Mouse (Mus musculus): Measurements from ENCODE around the gene Lmntd1.

DNA sequence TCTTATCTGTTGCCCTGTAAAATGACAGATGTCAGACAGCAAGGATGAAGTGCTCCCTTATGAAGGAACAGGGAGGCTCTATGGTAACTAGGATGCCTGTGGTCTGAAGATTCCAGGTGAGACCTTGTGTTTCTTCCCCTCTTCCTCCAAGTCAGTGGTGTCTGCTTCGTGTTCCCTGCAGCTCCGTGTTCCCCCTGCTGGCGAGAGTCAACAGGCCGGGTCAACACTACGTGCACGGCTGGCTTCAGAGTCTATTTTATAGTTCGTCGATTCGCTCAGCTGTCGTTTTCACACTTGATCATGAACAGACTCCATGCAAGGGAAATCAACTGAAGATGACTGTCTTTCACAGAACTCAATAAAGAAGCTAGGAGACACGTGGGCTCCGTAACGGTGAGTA, 171.3 kb downstream of the Lmntd1 start:
- TF ChIP-seq CTCF (IDR thresholded peaks at IDR 0.05; ENCODE audit: low read depth): peak; percentile 47
- no peak for TF ChIP-seq EP300 (IDR thresholded peaks at IDR 0.05; ENCODE audit: low read depth)

All from liver, postnatal 0 days (tissue).